Mouse (Mus musculus) A20 (cell line): ENCODE measurements around the gene Rasgef1b.

ENCODE experiments used
- DNase-seq: peaks from one replicate; pipeline ENCODE4 v3.0.0-alpha.2; 2011; ENCODE audit warnings: low read depth, low spot score

Gene Rasgef1b

GRCm38 (mm10) chr5:99602244-99603023 lies 126.4 kb downstream of the Rasgef1b start:
- DNase-seq: no peak

- no peak for DNase-seq
These were observed 129.5 kb downstream of the Rasgef1b start for GRCm38 (mm10) chr5:99599376-99599775.

GRCm38 (mm10) chr5:99598470-99599110 lies 130.3 kb downstream of the Rasgef1b start:
- DNase-seq: no peak

- no peak for DNase-seq
These were observed 131.2 kb downstream of the Rasgef1b start for GRCm38 (mm10) chr5:99597701-99598100.

- DNase-seq: no peak
These were observed 137.5 kb downstream of the Rasgef1b start for GRCm38 (mm10) chr5:99591348-99591747.

- DNase-seq: no peak
These were observed 138.3 kb downstream of the Rasgef1b start for GRCm38 (mm10) chr5:99590539-99590938.

GRCm38 (mm10) chr5:99587994-99588393 lies 140.9 kb downstream of the Rasgef1b start:
- no peak for DNase-seq

- no peak for DNase-seq
These were observed 141.3 kb downstream of the Rasgef1b start for GRCm38 (mm10) chr5:99587589-99587988.

- no peak for DNase-seq
These were observed 142.6 kb downstream of the Rasgef1b start for GRCm38 (mm10) chr5:99586287-99586686.

- no peak for DNase-seq
These were observed 143.5 kb downstream of the Rasgef1b start for GRCm38 (mm10) chr5:99585166-99585898.

- no peak for DNase-seq
These were observed 144.6 kb downstream of the Rasgef1b start for GRCm38 (mm10) chr5:99584266-99584665.

GRCm38 (mm10) chr5:99582055-99582454 lies 146.8 kb downstream of the Rasgef1b start:
- DNase-seq: no peak

- DNase-seq: no peak
These were observed 150.2 kb downstream of the Rasgef1b start for GRCm38 (mm10) chr5:99578692-99579091.

- no peak for DNase-seq
These were observed 153.0 kb downstream of the Rasgef1b start for GRCm38 (mm10) chr5:99575897-99576296.

GRCm38 (mm10) chr5:99564501-99565323 lies 164.2 kb downstream of the Rasgef1b start:
- no peak for DNase-seq

GRCm38 (mm10) chr5:99562096-99562495 lies 166.8 kb downstream of the Rasgef1b start:
- no peak for DNase-seq

GRCm38 (mm10) chr5:99559814-99560213 lies 169.1 kb downstream of the Rasgef1b start:
- no peak for DNase-seq

- DNase-seq: no peak
These were observed 170.6 kb downstream of the Rasgef1b start for GRCm38 (mm10) chr5:99558231-99558630.

- no peak for DNase-seq
These were observed 176.2 kb downstream of the Rasgef1b start for GRCm38 (mm10) chr5:99552645-99553044.

- DNase-seq: no peak
These were observed 184.0 kb downstream of the Rasgef1b start for GRCm38 (mm10) chr5:99544664-99545494.
